Mouse (Mus musculus) MEL (cell line): ENCODE results near the gene Rdh8. TPM values are rescaled to one million over a fixed set of nuclear protein-coding genes. Genes with fewer than 3 reads are reported as not detected.
A peak's percentile ranks its signal among the peaks of the same experiment; 100 is the strongest.

Experiments used
- DNase-seq: peaks from one replicate; pipeline ENCODE4 v3.0.0; 2011; ENCODE audit warnings: low read depth, low spot score
- H3K27ac ChIP-seq: 2 replicates; pipeline ENCODE4 v1.5.1; 2012; ENCODE audit warnings: low read depth, mild to moderate bottlenecking, control low read depth, low read length, moderate library complexity; ENCODE audit not compliant: control insufficient read depth
- H3K27me3 ChIP-seq, 2 experiments: fragments of 150-350 bp in 1 of 2; sonication (generic) in 1 of 2; 2 replicates each; pipeline ENCODE4 v1.6.1; 2012; ENCODE audit warnings: low read length in 2 of 2, mild to moderate bottlenecking in 2 of 2, improper control_type of control experiment in 1 of 2, moderate library complexity in 1 of 2; ENCODE audit not compliant: insufficient read depth in 2 of 2, control insufficient read depth in 1 of 2
- H3K36me3 ChIP-seq, 2 experiments: 2 replicates each; pipeline ENCODE4 v1.6.1; 2012 to 2014; ENCODE audit warnings: low read length in 2 of 2, improper control_type of control experiment in 1 of 2, inconsistent platforms in 1 of 2, mild to moderate bottlenecking in 1 of 2; ENCODE audit not compliant: insufficient read depth in 2 of 2, control insufficient read depth in 1 of 2
- H3K4me1 ChIP-seq, 2 experiments: fragments of 150-350 bp in 1 of 2; sonication (generic) in 1 of 2; 2 replicates each; pipeline ENCODE4 v1.6.1; 2012; ENCODE audit warnings: low read length in 2 of 2, improper control_type of control experiment in 1 of 2, mild to moderate bottlenecking in 1 of 2; ENCODE audit not compliant: insufficient read depth in 2 of 2, control insufficient read depth in 1 of 2
- H3K4me3 ChIP-seq, 2 experiments: fragments of 150-350 bp in 1 of 2; sonication (generic) in 1 of 2; 2 replicates each; pipeline ENCODE4 v1.5.1; 2012; ENCODE audit warnings: low read depth in 2 of 2, low read length in 2 of 2, mild to moderate bottlenecking in 2 of 2, moderate library complexity in 2 of 2, control low read depth in 1 of 2, improper control_type of control experiment in 1 of 2; ENCODE audit not compliant: control insufficient read depth in 1 of 2, insufficient read depth in 1 of 2
- H3K79me2 ChIP-seq: 2 replicates; pipeline ENCODE4 v1.6.1; 2012; ENCODE audit warnings: mild to moderate bottlenecking, low read length, moderate library complexity; ENCODE audit not compliant: control insufficient read depth, poor library complexity, insufficient read depth
- H3K9ac ChIP-seq: 2 replicates; pipeline ENCODE4 v1.6.1; 2012; ENCODE audit warnings: low read depth, mild to moderate bottlenecking, control low read depth, low read length, moderate library complexity; ENCODE audit not compliant: control insufficient read depth, poor library complexity, severe bottlenecking
- H3K9me3 ChIP-seq: fragments of 150-350 bp; sonication (generic); replicated peaks from 2 replicates; pipeline ENCODE4 v1.6.1; 2012; ENCODE audit warnings: mild to moderate bottlenecking, low read length, improper control_type of control experiment, moderate library complexity; ENCODE audit not compliant: insufficient read depth
- BHLHE40 ChIP-seq: IDR thresholded peaks from 2 replicates; pipeline ENCODE4 v1.6.1; 2012; ENCODE audit warnings: low read depth, mild to moderate bottlenecking, inconsistent platforms, low read length, improper control_type of control experiment, borderline replicate concordance
- CHD2 ChIP-seq: IDR thresholded peaks from 2 replicates; pipeline ENCODE4 v1.6.1; 2011; ENCODE audit warnings: low read length, improper control_type of control experiment
- CTCF ChIP-seq, 3 experiments: IDR thresholded peaks in 2 of 3; conservative IDR thresholded peaks in 1 of 3; 2 replicates each; pipeline ENCODE4 v1.5.1; 2011 to 2012; ENCODE audit warnings: low read length in 3 of 3, low read depth in 2 of 3, mild to moderate bottlenecking in 2 of 3, improper control_type of control experiment in 1 of 3, inconsistent platforms in 1 of 3, mixed read lengths in 1 of 3, moderate library complexity in 1 of 3; ENCODE audit not compliant: control insufficient read depth in 1 of 3, insufficient read depth in 1 of 3, poor library complexity in 1 of 3, severe bottlenecking in 1 of 3
- E2F4 ChIP-seq: IDR thresholded peaks from 2 replicates; pipeline ENCODE4 v1.6.1; 2011; ENCODE audit warnings: low read depth, low read length, improper control_type of control experiment, borderline replicate concordance
- HCFC1 ChIP-seq: IDR thresholded peaks from 2 replicates; pipeline ENCODE4 v1.6.1; 2012; ENCODE audit warnings: low read depth, mild to moderate bottlenecking, inconsistent platforms, low read length, improper control_type of control experiment, moderate library complexity
- JUND ChIP-seq: IDR thresholded peaks from 2 replicates; pipeline ENCODE4 v1.6.1; 2011; ENCODE audit warnings: low read depth, mild to moderate bottlenecking, improper control_type of control experiment, low read length
- MAFK ChIP-seq: IDR thresholded peaks from 2 replicates; pipeline ENCODE4 v1.6.1; 2011; ENCODE audit warnings: low read depth, mild to moderate bottlenecking, low read length, improper control_type of control experiment, borderline replicate concordance
- MAX ChIP-seq: IDR thresholded peaks from 2 replicates; pipeline ENCODE4 v1.6.1; 2011; ENCODE audit warnings: low read length, improper control_type of control experiment
- MAZ ChIP-seq: IDR thresholded peaks from 2 replicates; pipeline ENCODE4 v1.6.1; 2012; ENCODE audit warnings: low read depth, mild to moderate bottlenecking, inconsistent platforms, low read length, improper control_type of control experiment
- MXI1 ChIP-seq: IDR thresholded peaks from 2 replicates; pipeline ENCODE4 v1.6.1; 2011; ENCODE audit warnings: mild to moderate bottlenecking, low read depth, low read length, improper control_type of control experiment
- MYB ChIP-seq: IDR thresholded peaks from 2 replicates; pipeline ENCODE4 v1.6.1; 2011; ENCODE audit warnings: mild to moderate bottlenecking, low read depth, low read length, improper control_type of control experiment
- MYC ChIP-seq: IDR thresholded peaks from 2 replicates; pipeline ENCODE4 v1.6.1; 2011; ENCODE audit warnings: low read depth, mild to moderate bottlenecking, low read length, improper control_type of control experiment, moderate library complexity
- NELFE ChIP-seq: IDR thresholded peaks from 2 replicates; pipeline ENCODE4 v1.6.1; 2011; ENCODE audit warnings: low read depth, low read length, improper control_type of control experiment
- NRF1 ChIP-seq: IDR thresholded peaks from 2 replicates; pipeline ENCODE4 v1.6.1; 2014; ENCODE audit warnings: low read depth, mild to moderate bottlenecking, inconsistent platforms, low read length, improper control_type of control experiment, moderate library complexity; ENCODE audit not compliant: poor library complexity, insufficient read depth, severe bottlenecking
- POLR2A ChIP-seq, 2 experiments: IDR thresholded peaks; 2 replicates each; pipeline ENCODE4 v1.6.1; 2011 to 2012; ENCODE audit warnings: low read length in 2 of 2, mild to moderate bottlenecking in 2 of 2, control low read depth in 1 of 2, improper control_type of control experiment in 1 of 2, low read depth in 1 of 2, moderate library complexity in 1 of 2; ENCODE audit not compliant: control insufficient read depth in 1 of 2, insufficient read depth in 1 of 2, poor library complexity in 1 of 2
- RCOR1 ChIP-seq: IDR thresholded peaks from 2 replicates; pipeline ENCODE4 v1.6.1; 2012; ENCODE audit warnings: low read depth, mild to moderate bottlenecking, inconsistent platforms, low read length, improper control_type of control experiment
- SIN3A ChIP-seq: IDR thresholded peaks from 2 replicates; pipeline ENCODE4 v1.6.1; 2012; ENCODE audit warnings: low read length, improper control_type of control experiment, inconsistent platforms
- TAL1 ChIP-seq: IDR thresholded peaks from 2 replicates; pipeline ENCODE4 v1.6.1; 2012; ENCODE audit warnings: mild to moderate bottlenecking, inconsistent platforms, low read length, moderate library complexity, mixed read lengths
- polyA plus RNA-seq, 2 experiments: library from polyadenylated mRNA; stranded (reverse) in 1 of 2; unstranded in 1 of 2; fragments of >175 nt in 1 of 2; fragments of >200 nt in 1 of 2; gene quantifications; 2 replicates each; pipeline versions ENCODE4 v1.2.1 to v1.2.4; 2012; ENCODE audit warnings: low replicate concordance in 2 of 2, low read depth in 1 of 2; ENCODE audit not compliant: insufficient read length in 2 of 2, insufficient read depth in 1 of 2, missing spikeins in 1 of 2
- total RNA-seq: library from RNA; depleted of rRNA; stranded (reverse); fragments of 300-350 nt; gene quantifications from 2 replicates; pipeline ENCODE4 v1.2.3, GENCODE M21; 2012

Gene Rdh8
- total and polyA plus RNA-seq, 3 experiments: not detected

GRCm38 (mm10) chr9:20810773-20811172 lies 7.5 kb upstream of the Rdh8 start:
- no peaks in the 10 kb centered on the region for H3K9me3 ChIP-seq
- no peak overlapping the region for H3K9ac ChIP-seq
- H3K27ac ChIP-seq: no peak overlapping the region
- no peak for DNase-seq
- no peaks in the 10 kb centered on the region for H3K79me2 ChIP-seq
- H3K36me3 ChIP-seq: no peaks in the 10 kb centered on the region
- H3K27me3 ChIP-seq: peaks cover 5% of the 10 kb centered on the region in 2 experiments; a peak in 3 of 4 replicates
- H3K4me3 ChIP-seq: no peak overlapping the region
- H3K4me1 ChIP-seq: no peaks in the 10 kb centered on the region
- TF ChIP-seq HCFC1 (no peak), POLR2A (IDR thresholded peaks at IDR 0.05; ENCODE audit: control insufficient read depth in 1 of 2, insufficient read depth in 1 of 2, low read depth in 1 of 2, low read length in 2 of 2, poor library complexity in 1 of 2) (no peak), CTCF (IDR thresholded peaks at IDR 0.05 in 2 of 3, conservative IDR thresholded peaks at IDR 0.05 in 1 of 3; ENCODE audit: control insufficient read depth in 1 of 3, insufficient read depth in 1 of 3, low read depth in 2 of 3, low read length in 3 of 3, poor library complexity in 1 of 3, severe bottlenecking in 1 of 3) (no peak), MAX (no peak), NELFE (no peak), MAZ (no peak), MXI1 (no peak), JUND (no peak), E2F4 (no peak), MAFK (no peak), MYC (no peak), TAL1 (no peak), MYB (no peak), RCOR1 (no peak)

- H3K4me3 ChIP-seq: no peak overlapping the region
- H3K9me3 ChIP-seq: no peaks in the 10 kb centered on the region
- no peak overlapping the region for H3K9ac ChIP-seq
- H3K36me3 ChIP-seq: no peaks in the 10 kb centered on the region
- no peak overlapping the region for H3K27ac ChIP-seq
- no peaks in the 10 kb centered on the region for H3K79me2 ChIP-seq
- no peaks in the 10 kb centered on the region; a peak in 1 of 4 replicates for H3K27me3 ChIP-seq
- DNase-seq: peak; percentile 80
- no peaks in the 10 kb centered on the region for H3K4me1 ChIP-seq
- TF ChIP-seq CHD2 (peak; percentile 59), NRF1 (no peak), CTCF (IDR thresholded peaks at IDR 0.05 in 2 of 3, conservative IDR thresholded peaks at IDR 0.05 in 1 of 3; ENCODE audit: control insufficient read depth in 1 of 3, insufficient read depth in 1 of 3, low read depth in 2 of 3, low read length in 3 of 3, poor library complexity in 1 of 3, severe bottlenecking in 1 of 3) (peak in 1 of 3 experiments; percentile 21; a peak in 2 of 6 replicates), MAZ (peak; percentile 97), MAX (no peak), MXI1 (peak; percentile 96), BHLHE40 (peak; percentile 72), SIN3A (peak; percentile 94)
Observed at GRCm38 (mm10) chr9:20812537-20813271, 5.6 kb upstream of the Rdh8 start.
